Mouse (Mus musculus) heart, adult 8-10 months (tissue): ENCODE data around the gene Aurkb. TPM values are rescaled to one million over a fixed set of nuclear protein-coding genes. Genes with fewer than 3 reads are reported as not detected.

Experiments used
- DNase-seq: peaks from one replicate; pipeline ENCODE4 v3.0.0; 2022; ENCODE audit warnings: low spot score
- total RNA-seq, 4 experiments: library from RNA; stranded (reverse); gene quantifications; 2 replicates each; pipeline ENCODE4 v1.2.4; 2022

Aurkb gene
- total RNA-seq, 4 experiments from 2014 or later = 0.33 to 0.75 TPM; not detected in 2

DNA sequence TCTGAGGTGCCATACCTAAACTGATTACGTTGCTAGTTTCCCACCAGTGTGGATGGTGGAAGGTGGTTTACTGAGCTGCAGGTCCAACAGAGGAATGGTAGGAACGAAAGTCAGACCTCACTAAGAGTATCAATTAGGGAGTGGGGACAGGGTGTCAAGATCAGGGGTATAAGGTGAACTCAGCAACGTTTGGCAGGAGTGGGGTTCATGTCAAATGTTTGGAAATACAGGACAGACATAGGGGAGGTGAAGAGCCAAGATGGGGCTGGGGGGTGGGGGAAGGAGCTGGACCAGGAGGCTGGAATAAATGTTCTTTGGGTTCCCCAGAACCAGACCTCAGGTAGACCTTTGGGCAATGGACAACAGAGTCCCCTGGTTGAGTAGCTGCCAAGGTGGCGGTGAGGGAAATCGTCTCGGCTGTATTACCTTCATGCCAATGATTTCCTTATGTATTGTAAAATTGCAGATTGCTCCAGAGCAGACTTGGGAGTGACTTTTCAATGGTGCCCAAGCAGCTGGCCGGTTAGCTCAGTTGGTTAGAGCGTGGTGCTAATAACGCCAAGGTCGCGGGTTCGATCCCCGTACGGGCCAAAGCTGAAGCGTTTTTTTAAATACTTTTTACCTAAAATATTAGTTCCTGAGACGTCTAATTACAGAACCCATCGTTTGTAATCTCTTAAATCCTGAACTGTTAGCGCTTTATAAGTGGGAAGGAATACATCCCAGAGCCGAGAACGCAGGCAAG, 8.8 kb upstream of the Aurkb start:
- DNase-seq = peak; percentile 94

DNA sequence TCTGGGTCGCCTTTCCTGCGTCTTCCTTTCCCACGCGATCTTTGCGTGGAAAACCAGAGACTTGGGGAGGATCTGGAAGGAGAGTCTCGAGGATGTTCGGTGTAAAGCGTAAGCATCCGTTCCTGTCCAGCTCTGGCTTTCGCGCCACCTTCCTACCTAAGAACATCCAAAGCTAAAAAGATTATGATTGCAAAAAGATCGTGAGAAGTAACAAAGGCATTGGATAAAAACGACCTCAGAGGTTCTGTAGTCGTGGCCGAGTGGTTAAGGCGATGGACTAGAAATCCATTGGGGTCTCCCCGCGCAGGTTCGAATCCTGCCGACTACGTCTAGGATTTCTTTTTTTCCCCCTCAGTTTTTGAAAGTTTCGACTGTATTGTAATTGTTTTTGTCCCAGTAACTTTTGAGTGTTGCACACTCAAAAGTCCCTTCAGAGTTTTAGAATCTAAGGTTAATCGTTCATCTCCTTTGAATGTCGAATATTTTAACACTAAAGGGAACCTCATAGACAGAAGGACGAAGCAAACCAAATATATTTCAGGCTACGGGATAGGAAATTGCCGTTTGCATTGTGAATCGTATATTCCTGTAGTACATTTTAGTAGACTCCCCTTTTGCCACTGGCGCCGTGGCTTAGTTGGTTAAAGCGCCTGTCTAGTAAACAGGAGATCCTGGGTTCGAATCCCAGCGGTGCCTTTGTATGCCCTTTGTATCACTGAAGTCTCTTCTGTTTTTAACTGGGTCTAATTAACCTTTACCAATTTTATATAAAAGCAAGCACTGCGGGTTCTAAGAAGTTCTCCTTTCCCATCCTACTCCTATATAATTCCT, 8.0 kb upstream of the Aurkb start:
- DNase-seq = peak; percentile 90

DNA sequence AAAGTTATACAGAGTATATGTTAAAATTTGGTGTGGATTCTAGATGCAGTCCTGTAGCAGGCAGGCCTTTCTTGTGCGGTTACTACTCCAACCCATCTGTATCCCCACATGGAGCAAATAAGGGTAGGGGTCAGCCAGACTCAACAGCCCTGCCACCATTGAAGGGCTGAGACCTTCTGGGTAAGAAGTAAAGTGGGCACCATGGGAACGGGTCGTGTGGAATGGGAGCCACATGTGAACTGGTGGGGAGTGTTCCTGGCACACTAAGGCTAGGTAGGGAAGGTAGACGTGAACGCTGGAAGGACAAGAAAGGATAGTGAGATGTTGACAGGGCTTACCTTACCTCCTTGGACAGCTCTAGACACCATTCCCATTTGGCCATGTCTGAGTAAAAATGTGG, 7.3 kb upstream of the Aurkb start:
- no peak for DNase-seq

DNA sequence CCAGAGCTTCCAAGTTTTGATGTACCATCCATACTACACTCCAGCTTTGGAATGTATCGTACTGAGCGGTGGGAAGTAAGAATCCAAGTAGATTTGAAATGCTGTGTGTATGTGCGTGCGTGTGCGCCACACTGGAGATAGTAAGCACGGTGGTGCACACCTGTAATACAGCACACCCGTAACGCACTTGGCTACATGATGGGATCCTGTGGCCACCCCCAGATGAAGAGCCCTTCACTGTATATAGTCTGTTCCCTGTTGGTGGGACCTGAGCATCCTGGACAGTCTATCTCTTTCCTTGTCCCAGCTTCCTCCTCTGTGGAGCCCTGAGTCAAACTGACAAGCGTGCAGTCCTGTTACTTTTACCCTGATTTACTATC, 938 bp downstream of the Aurkb start:
- DNase-seq = no peak

DNA sequence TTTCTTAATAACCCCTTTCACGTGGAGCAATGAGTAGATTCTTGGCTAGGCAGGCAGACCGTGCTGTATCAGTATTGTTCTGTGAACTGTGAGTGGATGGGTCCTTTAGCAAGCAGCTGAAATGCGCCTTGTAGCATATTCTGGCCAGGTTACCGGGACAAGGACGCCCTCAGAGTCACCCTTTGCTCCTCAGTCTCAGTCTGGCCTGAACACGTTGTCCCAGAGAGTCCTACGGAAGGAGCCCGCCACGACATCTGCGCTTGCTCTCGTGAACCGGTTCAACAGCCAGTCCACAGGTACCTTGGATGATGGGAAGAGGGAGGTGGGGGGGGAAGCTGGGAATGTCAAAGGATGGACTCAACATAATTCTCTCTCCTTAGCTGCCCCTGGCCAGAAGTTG, 2.1 kb downstream of the Aurkb start:
- no peak for DNase-seq

DNA sequence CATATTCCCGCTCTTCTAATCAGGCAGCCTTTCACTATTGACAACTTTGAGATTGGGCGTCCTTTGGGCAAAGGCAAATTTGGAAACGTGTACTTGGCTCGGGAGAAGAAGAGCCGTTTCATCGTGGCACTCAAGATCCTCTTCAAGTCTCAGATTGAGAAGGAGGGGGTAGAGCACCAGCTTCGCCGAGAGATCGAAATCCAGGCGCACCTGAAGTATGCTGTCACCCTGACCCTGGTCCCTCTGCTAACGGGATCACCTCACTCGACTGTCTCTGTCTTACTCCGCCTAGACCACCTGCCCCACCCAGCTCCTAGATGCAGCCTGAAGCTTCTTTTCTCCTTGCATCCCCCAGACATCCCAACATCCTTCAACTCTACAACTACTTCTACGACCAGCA, 2.7 kb downstream of the Aurkb start:
- DNase-seq = no peak

DNA sequence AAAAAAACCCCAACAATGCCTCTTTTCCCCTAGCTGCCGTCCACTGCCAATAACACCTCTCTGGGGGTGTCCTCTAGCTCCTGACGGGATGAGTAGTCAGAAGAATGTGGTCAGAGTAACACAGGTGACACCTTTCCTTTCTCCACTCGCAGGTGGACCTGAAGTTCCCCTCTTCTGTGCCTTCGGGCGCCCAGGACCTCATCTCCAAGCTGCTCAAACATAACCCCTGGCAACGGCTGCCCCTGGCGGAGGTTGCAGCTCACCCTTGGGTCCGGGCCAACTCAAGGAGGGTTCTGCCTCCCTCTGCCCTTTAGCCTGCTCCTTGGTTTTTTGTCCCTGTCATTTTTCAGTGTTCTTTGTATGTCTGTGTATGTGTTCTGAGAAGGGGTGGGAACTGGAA, 5.3 kb downstream of the Aurkb start:
- DNase-seq = no peak

DNA sequence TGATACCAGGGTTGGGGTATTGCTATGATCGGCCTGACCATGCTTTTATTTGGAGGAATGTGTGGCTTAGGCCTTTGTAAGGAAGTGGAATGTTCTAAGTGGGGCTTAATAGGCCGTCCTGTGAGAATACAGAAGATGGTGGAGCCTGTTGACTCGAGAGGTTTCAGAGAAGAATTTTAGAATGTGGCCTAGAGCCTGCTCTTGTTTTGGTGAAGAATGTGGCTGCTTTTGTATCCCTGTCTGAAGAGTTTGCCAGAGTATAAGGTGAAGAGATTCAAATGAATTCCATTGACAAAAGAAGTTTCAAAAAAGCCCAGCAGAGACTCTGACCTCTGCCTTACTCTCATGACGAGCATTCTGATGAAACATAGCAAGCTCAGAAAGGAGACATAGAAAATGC, 6.3 kb downstream of the Aurkb start:
- DNase-seq = no peak

DNA sequence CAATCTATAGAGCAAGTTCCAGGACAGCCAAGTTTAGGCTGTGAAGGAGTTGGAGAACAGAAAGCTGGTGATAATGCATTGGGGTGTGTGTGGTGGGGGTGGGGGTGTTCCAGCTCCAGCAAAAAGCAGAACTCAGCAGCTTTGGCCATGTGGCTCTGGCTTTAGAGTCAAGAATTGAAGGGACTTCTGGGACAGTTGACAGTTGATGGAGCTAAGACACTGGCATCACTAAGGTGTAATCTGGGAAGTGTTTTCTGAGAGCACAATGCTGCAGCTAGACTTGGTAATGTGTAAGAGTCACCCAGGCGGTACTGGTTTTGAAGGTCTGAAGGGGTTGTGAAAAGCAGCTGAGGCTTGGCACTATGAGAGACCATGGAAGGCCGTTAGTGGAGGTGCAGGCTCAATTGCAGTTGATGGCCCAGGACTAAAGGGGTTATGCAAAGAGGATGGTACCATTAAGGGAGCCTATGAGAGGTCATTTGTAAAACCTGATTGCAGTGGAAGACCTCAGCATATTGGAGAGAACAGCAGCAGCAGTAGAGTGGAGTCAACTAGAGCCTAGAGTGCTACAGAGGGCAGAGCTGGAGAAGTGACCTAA, 7.5 kb downstream of the Aurkb start:
- DNase-seq = no peak

DNA sequence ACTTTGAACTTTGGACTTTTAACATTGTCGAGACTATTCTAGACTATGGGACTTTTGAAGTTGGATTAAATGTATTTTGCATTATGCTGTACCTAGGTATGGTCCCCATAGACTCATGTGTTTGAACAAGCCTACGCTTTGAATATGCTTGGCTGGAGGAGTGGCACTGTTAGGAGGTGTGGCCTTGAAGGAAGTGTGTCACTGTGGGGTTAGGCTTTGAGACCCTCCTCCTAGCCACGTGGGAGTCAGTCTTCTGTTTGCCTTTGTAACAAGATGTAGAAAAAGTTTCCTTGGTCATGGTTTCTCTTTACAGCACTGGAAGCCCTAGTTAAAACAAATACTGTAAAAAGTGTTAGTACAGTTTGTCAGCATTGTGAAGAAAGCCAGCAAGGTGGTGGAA, 8.4 kb downstream of the Aurkb start:
- no peak for DNase-seq

DNA sequence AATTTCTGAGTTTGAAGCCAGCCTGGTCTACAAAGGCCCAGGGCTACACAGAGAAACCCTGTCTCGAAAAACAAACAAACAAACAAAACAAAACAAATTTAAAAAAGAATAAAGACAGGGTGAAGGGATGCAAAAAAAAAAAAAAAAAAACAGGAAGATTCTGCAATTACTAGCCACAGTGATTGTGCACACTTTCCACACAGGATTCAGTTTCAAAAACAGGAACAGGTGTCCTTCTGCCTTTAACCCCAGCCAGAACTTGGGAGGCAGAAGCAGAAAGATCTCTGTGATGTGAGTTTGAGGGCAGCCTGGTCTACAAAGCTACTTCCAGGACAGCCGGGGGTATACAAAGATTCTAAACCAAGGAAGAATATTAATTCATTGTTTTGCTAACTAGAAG, 12.8 kb downstream of the Aurkb start:
- DNase-seq = no peak

DNA sequence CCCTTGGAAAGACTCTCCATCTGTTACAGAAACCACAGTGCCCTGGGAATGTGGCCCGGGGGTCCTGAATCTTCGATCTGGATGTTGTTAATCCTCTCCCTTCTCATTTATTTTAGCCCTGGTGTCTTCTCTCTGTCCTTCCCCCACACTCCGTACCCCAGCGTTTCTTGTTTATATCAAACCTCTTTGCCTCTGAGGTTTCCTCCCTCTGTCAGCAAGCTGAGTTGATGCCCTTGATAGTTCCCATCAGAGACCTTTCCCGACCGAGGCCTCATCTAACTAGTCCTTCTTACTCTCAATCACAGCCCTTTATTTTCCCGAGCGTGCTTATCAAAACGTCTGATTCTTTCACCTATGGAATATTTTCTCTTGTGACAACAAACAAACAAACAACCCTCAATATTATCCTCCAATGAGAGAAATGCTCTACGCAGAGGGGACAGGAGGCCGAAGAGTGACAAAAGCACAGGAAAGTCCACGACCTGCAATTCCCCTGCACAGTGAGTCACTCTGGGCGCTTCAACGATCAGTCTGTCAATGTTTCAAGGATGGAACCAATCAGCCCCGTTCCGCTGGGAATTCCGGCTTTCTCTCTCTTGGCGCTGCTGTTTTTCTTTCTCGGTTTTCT, 13.4 kb downstream of the Aurkb start:
- peak; percentile 36 for DNase-seq

DNA sequence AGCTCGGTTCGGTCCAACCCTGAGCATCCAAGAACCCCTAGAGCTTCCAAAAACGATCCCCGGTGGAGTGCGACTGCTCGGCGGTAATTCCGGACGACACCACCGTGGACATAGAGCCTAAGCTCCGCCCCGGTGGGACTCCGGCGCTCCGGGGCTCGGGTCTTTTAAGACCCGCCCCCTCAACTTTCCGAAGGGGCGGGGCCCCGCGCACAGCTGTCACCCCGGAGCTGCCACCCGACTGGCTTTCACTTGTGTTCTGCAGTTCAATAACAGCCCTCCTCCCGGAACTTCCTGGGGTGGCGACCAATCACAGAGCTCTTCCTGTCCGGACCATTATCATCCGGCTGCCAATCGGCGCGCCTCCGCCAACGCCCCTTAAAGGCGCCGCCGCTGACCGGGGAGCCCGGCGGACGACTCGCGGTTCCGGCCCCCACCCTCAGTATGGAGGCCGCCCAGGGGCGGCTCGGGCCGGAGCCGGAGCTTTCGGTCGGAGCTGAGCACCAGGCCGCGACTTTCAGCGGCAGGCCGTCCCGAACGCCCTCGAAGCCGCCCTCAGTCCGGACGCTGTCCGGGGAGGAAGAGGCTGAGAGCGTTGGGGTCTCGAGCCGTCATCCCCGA, 14.0 kb downstream of the Aurkb start, which contains the start of gene Borcs6:
Gene Borcs6, plus strand, starts transcription at position 361 of the 618 bp plus-strand sequence.
- DNase-seq = peak; percentile 96

DNA sequence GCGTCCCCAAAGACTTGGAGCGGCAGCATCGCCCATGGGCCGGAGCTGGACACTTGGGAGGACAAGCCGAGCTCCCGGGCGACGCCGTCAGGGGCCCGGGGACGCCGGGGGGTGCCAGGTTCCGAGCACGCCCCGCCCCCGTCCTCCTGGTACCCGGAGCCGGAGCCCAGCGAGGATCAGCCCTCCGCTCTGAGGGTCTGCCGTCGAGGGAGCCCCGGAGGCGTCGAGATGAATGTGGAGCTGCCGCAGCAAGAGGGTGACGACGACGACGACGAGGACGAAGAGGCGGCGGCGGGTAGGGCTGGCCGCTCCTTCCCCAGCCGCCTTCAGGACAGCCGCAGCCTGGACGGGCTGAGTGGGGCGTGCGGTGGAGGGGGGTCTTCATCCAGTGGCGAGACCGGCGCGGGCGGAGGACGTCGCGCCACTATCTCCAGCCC, 14.5 kb downstream of the Aurkb start:
- no peak for DNase-seq

DNA sequence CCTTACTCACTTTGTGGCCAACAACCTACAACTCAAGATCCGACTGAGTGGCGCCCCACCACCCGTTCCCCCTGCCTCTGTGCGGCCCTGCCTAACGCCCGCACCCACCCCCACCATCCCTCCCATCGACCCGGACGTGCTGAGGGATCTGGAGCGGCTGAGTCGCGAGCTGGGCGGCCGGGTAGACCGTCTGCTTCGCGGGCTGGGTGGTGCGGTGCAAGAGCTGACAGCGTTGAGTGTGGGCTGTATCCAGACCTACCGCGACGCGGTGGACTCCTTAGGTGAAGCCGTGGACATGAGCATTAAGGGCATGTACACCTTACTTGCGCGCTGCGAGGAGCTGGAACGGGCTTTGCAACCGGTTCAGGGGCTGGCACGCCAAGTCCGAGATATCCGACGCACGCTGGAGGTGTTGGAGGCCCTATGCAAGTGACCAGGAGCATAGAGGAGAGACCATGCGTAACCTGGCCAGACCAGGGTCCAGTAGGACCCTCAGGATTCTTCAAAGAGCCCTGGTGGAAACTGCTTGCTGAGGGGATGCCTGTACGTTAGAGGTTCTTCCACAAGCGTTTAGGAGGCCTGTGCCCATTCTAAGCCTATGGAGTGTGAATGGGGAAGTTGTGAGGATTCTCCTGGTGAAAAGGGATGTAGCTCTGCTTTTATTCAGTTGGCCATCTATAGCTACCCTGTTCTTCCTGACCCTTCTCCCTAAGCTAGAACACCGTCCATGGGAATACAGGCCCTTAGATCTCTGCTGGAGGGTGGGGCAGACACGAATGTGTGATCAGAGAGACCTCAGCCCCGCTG, 15.2 kb downstream of the Aurkb start:
- no peak for DNase-seq

DNA sequence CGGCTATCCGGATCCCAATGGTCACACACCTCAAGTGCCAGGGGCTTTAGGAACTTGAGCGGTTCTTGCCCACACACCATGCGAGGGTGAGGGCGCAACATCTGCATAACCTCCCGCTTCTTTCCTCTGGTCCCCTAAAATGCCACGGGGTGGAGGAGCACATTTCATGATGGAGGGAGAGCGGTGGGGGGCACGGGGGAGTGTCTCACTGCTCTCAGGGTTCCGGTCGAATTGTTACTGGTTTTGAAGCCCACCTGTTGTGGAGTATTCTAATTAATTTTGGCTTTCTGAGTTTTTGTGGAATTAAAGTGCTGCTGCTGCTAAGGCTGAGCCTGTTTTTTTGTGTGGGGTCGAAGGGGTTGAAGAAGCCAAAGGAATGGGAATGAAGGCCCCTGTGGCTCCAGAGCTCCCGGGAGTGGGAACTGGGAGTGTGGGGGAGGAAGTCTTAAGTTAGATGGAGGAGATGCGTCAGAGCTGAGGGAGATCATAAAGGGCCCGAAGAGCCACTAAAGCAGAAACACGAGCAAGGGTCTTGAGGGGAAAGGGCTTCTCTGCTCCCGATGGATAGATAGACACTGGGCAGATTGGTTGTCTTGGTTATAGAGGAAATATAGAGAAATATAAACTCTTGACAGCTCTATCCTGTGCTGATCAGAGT, 15.9 kb downstream of the Aurkb start:
- no peak for DNase-seq

DNA sequence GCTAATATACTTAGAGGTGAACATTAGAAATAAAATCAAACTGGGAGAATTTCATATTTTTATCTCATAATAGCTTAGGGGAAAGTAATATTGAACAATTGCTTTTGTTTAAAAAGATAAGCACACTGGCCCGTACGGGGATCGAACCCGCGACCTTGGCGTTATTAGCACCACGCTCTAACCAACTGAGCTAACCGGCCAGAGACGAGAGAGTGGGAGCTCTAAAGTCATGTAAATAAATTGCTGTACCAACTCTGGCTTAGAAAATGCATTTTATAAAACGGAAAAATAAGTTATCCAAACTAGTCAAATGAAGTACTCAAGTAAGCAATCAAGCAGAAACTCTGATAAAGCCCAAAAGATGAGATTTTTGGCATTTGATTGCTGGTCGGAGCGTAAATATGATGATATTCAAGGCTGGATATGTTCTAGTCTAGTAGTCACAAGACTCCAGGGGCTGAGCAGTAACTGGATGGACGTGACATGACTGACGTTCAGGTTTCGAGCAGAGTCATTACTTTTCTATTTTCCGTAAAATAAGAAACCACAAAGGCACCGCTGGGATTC, 16.8 kb downstream of the Aurkb start:
- DNase-seq = peak; percentile 86

DNA sequence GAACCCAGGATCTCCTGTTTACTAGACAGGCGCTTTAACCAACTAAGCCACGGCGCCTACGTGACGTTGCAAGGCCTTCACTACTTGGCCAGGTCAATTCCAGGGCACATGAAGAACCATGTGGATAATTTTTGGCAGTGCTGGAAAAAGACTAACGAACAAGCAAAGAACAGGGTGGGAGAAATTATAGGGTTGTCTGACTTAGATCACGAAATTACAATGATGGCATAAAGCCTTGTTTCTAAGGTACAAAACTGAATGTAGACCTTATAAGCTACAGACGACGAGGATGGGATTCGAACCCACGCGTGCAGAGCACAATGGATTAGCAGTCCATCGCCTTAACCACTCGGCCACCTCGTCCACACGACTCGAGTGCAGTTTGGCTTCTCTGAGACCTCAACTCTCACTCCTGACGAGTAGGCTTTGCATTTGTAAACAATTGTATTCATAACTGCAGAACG, 17.3 kb downstream of the Aurkb start:
- peak; percentile 98 for DNase-seq

DNA sequence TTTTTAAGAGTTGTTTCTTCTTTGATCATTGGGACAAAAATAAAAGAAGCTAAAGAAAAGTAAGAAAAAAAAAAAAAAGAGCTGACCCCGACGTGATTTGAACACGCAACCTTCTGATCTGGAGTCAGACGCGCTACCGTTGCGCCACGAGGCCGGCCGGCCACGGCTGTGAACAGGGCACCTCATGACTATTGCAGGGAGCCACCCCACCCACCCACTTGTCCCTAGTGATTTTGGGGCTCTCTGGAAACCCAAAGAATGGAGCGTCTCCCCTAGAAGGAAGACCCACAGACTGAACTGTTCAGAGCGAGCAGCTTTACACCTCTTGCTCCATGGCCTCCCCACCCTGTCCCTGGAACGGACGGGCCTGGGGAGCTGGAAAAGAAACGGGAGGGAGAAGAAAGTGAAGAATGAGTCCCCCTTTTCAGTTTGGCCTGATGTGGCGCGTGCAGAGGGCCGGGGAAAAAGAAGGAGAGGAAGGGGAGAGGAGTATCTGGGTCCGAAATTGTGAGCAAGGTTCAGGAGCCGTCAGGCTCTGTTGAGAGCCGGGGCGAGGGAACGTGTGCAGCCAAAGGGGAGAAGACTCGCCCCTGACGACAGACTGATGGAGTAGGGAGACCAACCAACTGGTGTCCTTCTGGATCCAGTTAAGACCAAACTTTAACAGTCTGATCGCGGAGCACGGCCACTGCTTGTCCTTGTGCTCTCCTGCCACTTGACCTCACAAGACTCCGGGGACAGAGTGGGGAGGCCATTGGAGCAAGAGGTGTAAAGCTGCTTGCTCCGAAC, 18.2 kb downstream of the Aurkb start:
- DNase-seq = no peak
